Mouse (Mus musculus): ENCODE data around the gene Pik3ip1. TPM values are rescaled to one million over a fixed set of nuclear protein-coding genes. Genes with fewer than 3 reads are reported as not detected.

Pik3ip1 gene
- polyA plus RNA-seq, 1 experiment from 2014 or later = 2.5 TPM

DNA sequence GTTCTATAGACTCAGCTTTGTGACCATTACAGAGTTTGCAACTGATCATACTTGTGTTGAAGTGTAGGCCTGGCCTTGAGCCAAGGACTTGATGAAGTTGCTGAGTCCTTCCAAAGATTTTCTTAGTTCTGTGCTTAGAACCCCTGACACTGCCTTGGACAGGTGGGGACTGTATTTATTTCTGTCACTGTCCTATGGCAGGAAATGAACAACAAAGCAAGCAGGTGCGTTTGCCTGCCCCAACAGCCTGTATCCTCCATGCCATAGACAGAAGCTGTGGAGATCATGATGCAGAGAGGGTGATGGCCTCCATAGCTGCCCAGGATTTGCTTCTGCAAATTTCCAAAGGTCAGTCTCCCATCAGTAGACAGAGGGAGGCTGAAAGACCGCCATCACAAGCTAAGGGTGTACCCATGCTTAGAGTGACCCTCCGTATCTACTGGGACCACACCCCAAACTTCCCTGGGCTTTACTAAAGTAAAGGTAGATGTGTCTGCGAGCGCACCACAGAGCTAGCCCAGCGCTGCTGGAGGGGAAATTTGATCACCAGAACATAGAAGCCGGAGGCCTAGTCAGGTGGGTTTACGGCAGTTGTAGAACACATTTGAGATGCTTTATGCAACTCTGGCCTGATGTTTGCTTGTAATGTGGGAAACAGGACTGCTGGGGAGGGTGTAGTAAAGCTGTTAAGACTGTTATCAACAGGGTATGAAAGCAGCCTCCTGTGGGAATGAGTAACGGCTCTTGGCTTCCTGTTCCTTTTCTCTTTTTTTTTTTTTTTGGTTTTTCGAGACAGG lies 19.2 kb upstream of the Pik3ip1 start:
- WGBS (ENCODE audit: insufficient replicate concordance) = 50% methylated on average over 9 of the region's 10 CpGs
- H3K9ac ChIP-seq (replicated peaks) = no peak overlapping the region
- H3K4me3 ChIP-seq (ENCODE audit: low read depth, low read length) = no peak overlapping the region
- ATAC-seq (no peak), DNase-seq (no peak)
- no peak overlapping the region for H3K4me2 ChIP-seq (ENCODE audit: low read depth, low read length)
- no peak for TF ChIP-seq EP300 (IDR thresholded peaks at IDR 0.05; ENCODE audit: low read depth)
- no peak for TF ChIP-seq CTCF (IDR thresholded peaks at IDR 0.05; ENCODE audit: low read depth)
- H3K27me3 ChIP-seq (ENCODE audit: insufficient read depth, low read length) = no peaks in the 10 kb centered on the region
- peaks cover 42% of the 10 kb centered on the region for H3K36me3 ChIP-seq (replicated peaks; ENCODE audit: insufficient read depth, low read length)
- peak overlapping the region; percentile 34; the same call in 1 of the 2 replicates for H3K27ac ChIP-seq (ENCODE audit: low read depth)
- peaks cover 11% of the 10 kb centered on the region for H3K4me1 ChIP-seq (ENCODE audit: insufficient read depth)
- H3K9me3 ChIP-seq (ENCODE audit: low read length) = no peaks in the 10 kb centered on the region

DNA sequence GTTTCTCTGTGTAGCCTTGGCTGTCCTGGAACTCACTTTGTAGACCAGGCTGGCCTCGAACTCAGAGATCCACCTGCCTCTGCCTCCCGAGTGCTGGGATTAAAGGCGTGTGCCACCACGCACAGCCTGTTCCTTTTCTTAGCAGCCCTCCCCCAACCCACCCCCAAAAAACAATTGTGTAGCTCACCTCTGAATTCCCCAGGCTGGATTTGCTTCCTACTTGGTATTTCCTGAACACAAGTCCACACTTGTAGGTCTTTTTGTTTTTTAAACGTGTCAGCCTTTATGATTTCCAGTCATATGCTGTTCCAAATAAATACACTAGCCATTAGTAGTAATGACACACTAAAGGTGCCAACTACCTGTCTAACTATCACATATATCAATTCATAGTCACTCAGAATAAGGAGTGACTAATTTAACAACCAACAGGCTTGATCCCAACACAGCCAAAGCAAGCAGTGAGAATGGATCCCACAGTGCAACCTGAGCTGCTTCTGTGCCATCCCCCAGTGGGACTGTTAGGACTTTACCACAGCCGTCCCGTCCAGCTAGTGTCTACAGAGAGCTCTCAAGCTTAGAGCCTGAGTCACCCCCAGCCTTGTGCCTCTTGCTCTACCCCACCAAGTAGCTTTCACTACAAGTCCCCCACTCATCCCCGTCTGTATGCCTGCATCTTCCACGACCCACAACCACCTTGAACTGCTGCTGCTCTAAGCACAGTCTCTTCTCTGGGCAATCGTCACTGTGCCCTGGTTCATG lies 18.4 kb upstream of the Pik3ip1 start:
- Histone ChIP-seq H3K4me1 (ENCODE audit: insufficient read depth) (peaks cover 11% of the 10 kb centered on the region), H3K9ac (replicated peaks) (no peak overlapping the region), H3K9me3 (ENCODE audit: low read length) (no peaks in the 10 kb centered on the region), H3K27ac (ENCODE audit: low read depth) (no peak overlapping the region), H3K4me2 (ENCODE audit: low read depth, low read length) (no peak overlapping the region), H3K36me3 (replicated peaks; ENCODE audit: insufficient read depth, low read length) (peaks cover 36% of the 10 kb centered on the region), H3K4me3 (ENCODE audit: low read depth, low read length) (no peak overlapping the region), H3K27me3 (ENCODE audit: insufficient read depth, low read length) (no peaks in the 10 kb centered on the region)
- TF ChIP-seq CTCF (IDR thresholded peaks at IDR 0.05; ENCODE audit: low read depth) (no peak), EP300 (IDR thresholded peaks at IDR 0.05; ENCODE audit: low read depth) (no peak)
- 63% methylated on average over 9 of the region's 10 CpGs for WGBS (ENCODE audit: insufficient replicate concordance)
- no peak for ATAC-seq
- DNase-seq = no peak

DNA sequence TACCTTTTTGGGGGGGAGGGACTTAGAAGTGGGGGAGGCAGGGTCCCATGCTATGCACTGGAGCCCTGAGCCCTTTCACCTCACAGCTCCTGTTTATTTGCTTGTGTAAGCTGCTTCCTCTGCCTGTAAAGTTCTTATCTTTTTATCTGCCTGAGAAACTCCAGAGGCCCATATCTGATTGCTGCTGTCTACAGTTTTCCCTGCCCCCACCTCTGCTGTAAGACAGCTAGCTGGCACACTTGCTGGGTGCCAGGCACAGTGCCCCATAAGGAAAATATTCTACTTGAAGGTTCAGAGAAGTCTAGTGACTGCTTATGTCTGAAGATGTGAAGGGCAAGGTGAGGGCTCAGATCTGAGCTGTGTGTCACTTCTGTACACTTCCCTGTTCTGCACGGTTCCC lies 16.9 kb upstream of the Pik3ip1 start:
- 37% methylated on average over 1 of the region's 1 CpGs for WGBS (ENCODE audit: insufficient replicate concordance)
- Histone ChIP-seq H3K27me3 (ENCODE audit: insufficient read depth, low read length) (no peaks in the 10 kb centered on the region), H3K4me3 (ENCODE audit: low read depth, low read length) (no peak overlapping the region), H3K4me2 (ENCODE audit: low read depth, low read length) (no peak overlapping the region), H3K27ac (ENCODE audit: low read depth) (no peak overlapping the region), H3K36me3 (replicated peaks; ENCODE audit: insufficient read depth, low read length) (peaks cover 20% of the 10 kb centered on the region), H3K4me1 (ENCODE audit: insufficient read depth) (peaks cover 11% of the 10 kb centered on the region), H3K9ac (replicated peaks) (no peak overlapping the region), H3K9me3 (ENCODE audit: low read length) (no peaks in the 10 kb centered on the region)
- TF ChIP-seq EP300 (IDR thresholded peaks at IDR 0.05; ENCODE audit: low read depth) (no peak), CTCF (IDR thresholded peaks at IDR 0.05; ENCODE audit: low read depth) (no peak)
- no peak for ATAC-seq
- DNase-seq = no peak

DNA sequence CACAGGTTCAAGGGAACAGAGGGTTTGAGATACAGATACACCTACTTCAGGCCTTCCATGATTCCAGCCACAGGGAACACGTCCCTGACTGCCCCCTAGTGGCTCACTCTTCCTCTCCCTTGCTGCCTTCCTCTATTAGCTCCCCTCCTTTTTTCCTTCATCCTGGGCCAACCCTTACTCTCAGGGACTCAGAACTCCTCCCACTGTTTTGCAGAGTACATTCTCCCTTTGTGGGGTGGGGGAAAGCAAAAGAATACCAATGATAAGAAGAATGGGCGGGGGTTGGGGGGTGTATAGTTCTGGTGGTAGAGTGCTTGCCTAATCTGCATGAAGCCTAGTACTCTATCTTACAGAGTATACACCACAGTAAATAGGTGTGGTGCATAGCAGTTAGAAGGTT lies 16.1 kb upstream of the Pik3ip1 start:
- DNase-seq (peak; percentile 74), ATAC-seq (peak; percentile 57)
- Histone ChIP-seq H3K4me3 (ENCODE audit: low read depth, low read length) (no peak overlapping the region), H3K27me3 (ENCODE audit: insufficient read depth, low read length) (no peaks in the 10 kb centered on the region), H3K27ac (ENCODE audit: low read depth) (no peak overlapping the region), H3K4me1 (ENCODE audit: insufficient read depth) (peaks cover 11% of the 10 kb centered on the region), H3K36me3 (replicated peaks; ENCODE audit: insufficient read depth, low read length) (peaks cover 12% of the 10 kb centered on the region), H3K9ac (replicated peaks) (no peak overlapping the region), H3K9me3 (ENCODE audit: low read length) (no peaks in the 10 kb centered on the region), H3K4me2 (ENCODE audit: low read depth, low read length) (no peak overlapping the region)
- TF ChIP-seq EP300 (IDR thresholded peaks at IDR 0.05; ENCODE audit: low read depth) = no peak
- peak; percentile 79 for TF ChIP-seq CTCF (IDR thresholded peaks at IDR 0.05; ENCODE audit: low read depth)
- WGBS (ENCODE audit: insufficient replicate concordance) = 32% methylated on average over 2 of the region's 2 CpGs

DNA sequence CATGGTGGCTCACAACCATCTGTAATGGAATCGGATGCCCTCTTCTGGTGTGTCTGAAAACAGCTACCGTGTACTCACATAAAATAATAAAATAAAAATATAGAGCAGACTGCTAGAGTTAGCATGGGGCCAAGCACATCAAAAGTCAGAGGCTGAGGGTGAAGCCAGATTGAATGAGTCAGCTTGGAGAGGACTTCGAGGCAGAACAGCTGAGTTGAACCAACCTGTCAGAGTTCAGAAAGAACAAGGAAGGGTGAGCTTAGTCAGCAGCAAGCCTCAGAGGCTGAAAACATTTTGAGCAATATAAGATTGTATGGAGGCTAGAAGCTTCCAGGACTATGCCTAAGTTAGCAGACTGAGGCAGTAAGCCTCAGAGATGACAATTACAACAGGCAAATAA lies 11.9 kb upstream of the Pik3ip1 start:
- DNase-seq (no peak), ATAC-seq (no peak)
- Histone ChIP-seq H3K27ac (ENCODE audit: low read depth) (no peak overlapping the region), H3K4me2 (ENCODE audit: low read depth, low read length) (no peak overlapping the region), H3K36me3 (replicated peaks; ENCODE audit: insufficient read depth, low read length) (no peaks in the 10 kb centered on the region), H3K27me3 (ENCODE audit: insufficient read depth, low read length) (no peaks in the 10 kb centered on the region), H3K4me3 (ENCODE audit: low read depth, low read length) (no peak overlapping the region), H3K9ac (replicated peaks) (no peak overlapping the region), H3K4me1 (ENCODE audit: insufficient read depth) (peaks cover 5% of the 10 kb centered on the region), H3K9me3 (ENCODE audit: low read length) (no peaks in the 10 kb centered on the region)
- TF ChIP-seq EP300 (IDR thresholded peaks at IDR 0.05; ENCODE audit: low read depth) (no peak), CTCF (IDR thresholded peaks at IDR 0.05; ENCODE audit: low read depth) (no peak)
- 72% methylated on average over 3 of the region's 3 CpGs for WGBS (ENCODE audit: insufficient replicate concordance)

DNA sequence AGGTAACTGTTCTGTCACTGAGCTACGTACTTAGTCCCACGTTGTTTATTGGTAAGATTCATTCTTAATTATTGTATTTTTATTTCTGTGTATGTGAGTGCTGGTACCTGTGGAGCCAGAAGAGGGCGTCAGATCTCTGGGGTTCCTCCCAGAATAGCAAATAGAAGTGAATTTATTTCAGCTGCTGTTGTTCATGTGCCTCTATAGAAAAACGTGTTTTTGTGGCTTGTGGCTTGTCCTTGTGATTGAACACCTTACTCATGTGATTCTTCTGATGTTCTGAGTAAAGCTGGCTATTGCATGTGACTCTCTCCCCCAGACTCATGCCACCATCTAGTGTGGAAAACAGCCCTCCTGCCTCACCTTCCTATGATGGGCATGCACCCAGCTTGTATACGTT lies 1.9 kb upstream of the Pik3ip1 start:
- H3K4me1 ChIP-seq (ENCODE audit: insufficient read depth) = peaks cover 26% of the 10 kb centered on the region
- no peak overlapping the region for H3K4me3 ChIP-seq (ENCODE audit: low read depth, low read length)
- H3K27me3 ChIP-seq (ENCODE audit: insufficient read depth, low read length) = no peaks in the 10 kb centered on the region
- H3K9ac ChIP-seq (replicated peaks) = no peak overlapping the region
- TF ChIP-seq CTCF (IDR thresholded peaks at IDR 0.05; ENCODE audit: low read depth) (no peak), EP300 (IDR thresholded peaks at IDR 0.05; ENCODE audit: low read depth) (no peak)
- ATAC-seq (no peak), DNase-seq (no peak)
- H3K27ac ChIP-seq (ENCODE audit: low read depth) = no peak overlapping the region
- no peaks in the 10 kb centered on the region for H3K36me3 ChIP-seq (replicated peaks; ENCODE audit: insufficient read depth, low read length)
- 71% methylated on average over 5 of the region's 5 CpGs for WGBS (ENCODE audit: insufficient replicate concordance)
- H3K4me2 ChIP-seq (ENCODE audit: low read depth, low read length) = no peak overlapping the region
- no peaks in the 10 kb centered on the region for H3K9me3 ChIP-seq (ENCODE audit: low read length)
